Mouse (Mus musculus) leukemia stem cell, adult 10-12 weeks (primary cell): Measurements from ENCODE around the gene Rnf115. TPM values are rescaled to one million over a fixed set of nuclear protein-coding genes. Genes with fewer than 3 reads are reported as not detected.

Experiments used
- polyA plus RNA-seq: library from polyadenylated mRNA; stranded (reverse); fragments of >175 nt; gene quantifications from 2 replicates; pipeline ENCODE4 v1.2.3, GENCODE M21; 2012; ENCODE audit warnings: low replicate concordance

Rnf115 gene
- polyA plus RNA-seq = 18.2 and 18.6 TPM in 2 replicates

GRCm38 (mm10) chr3:96727343-96727827 lies at the start of gene Rnf115, which contains the start of gene Polr3c:
Gene Rnf115, plus strand, starts transcription at chr3:96727664.
Gene Polr3c, minus strand, starts transcription at chr3:96727628.

GRCm38 (mm10) chr3:96696198-96696765 lies 31.2 kb upstream of the Rnf115 start, which contains the start of gene Pias3:
Gene Pias3, plus strand, starts transcription at chr3:96696384.

DNA sequence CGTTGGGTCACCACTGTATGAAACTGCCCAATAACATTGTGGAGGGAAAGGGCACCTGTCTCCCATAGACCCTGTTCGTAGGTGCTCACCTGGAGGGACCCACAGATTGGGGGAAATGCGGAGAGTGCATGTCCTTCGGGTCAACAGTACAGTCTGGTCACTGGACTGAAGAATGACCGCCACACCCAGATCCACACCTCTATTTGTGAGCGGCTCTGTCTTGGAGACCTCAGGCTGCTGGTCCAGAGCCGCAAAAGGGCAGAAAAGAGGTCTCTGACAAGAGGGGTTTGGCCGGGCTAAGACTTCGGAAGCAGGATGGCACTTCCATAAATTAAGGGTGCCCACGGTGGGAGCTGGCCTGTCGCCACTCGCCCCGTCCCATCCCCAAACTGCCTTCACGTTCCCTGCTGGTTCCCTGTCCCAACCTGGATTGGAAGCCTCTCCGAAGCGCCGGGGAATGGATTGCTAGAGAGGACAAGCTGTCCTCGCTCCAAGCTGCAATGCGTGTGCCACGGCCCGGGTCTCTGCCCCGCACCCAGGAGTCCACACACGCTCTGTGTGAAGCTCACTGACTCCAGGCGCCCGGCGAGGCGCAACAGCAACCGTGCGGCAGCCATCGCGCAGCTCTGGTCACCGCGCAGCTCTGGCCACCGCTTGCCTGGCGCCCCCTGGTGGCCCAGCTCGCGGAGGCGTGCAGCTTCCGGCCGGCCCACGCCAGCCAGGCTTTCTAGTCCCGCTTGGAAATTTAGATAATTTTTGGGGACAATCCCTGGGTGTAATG lies 19.4 kb upstream of the Rnf115 start, which contains the start of gene Nudt17:
Gene Nudt17 (minus strand): TSS at position 660 of the 781 bp plus-strand sequence.

DNA sequence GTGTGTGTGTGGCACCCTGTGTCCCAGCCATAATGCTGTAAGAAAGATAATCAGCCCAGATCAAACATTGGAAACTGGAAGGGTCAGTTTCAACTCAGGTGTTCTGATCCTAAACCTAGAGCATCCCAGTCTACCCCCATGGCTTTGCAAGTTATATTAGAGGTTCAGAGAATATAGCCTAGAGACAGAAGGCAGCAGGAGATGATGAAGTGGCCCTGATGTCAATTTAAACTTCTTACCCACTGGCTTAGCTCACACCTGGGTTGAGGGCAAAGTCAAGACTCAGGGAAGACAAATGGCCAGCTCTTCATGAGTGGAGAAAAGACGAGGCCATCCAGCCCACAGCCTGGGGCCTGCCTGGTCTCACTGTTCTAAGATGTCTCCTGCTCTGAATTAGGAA lies 101.5 kb downstream of the Rnf115 start, which contains the start of the genes Pdzk1 and Cd160:
Gene Pdzk1 (plus strand): TSS at position 301 of the 400 bp plus-strand sequence.
Gene Cd160 (minus strand): TSS at position 368 of the 400 bp plus-strand sequence.

Other genes starting within 250 kb of the Rnf115 start
- 0.55 and 0.85 TPM in 2 replicates for gene Hfe2, start 202.5 kb upstream of the Rnf115 start, polyA plus RNA-seq
- 2.1 and 8.1 TPM in 2 replicates for gene Txnip, start 169.7 kb upstream of the Rnf115 start, polyA plus RNA-seq
- not detected in 2 replicates for gene Gm16253, start 150.7 kb upstream of the Rnf115 start, polyA plus RNA-seq
- gene Polr3gl, start 133.5 kb upstream of the Rnf115 start, polyA plus RNA-seq = 9.2 and 13.8 TPM in 2 replicates
- 0.19 and 0.30 TPM in 2 replicates for gene Ankrd34a, start 131.0 kb upstream of the Rnf115 start, polyA plus RNA-seq
- gene Lix1l, start 126.5 kb upstream of the Rnf115 start, polyA plus RNA-seq = 0.26 and 0.30 TPM in 2 replicates
- 13.0 and 66.3 TPM in 2 replicates for gene Rbm8a, start 97.7 kb upstream of the Rnf115 start, polyA plus RNA-seq
- 2.5 and 5.2 TPM in 2 replicates for gene Pex11b, start 92.3 kb upstream of the Rnf115 start, polyA plus RNA-seq
- 0.06 TPM in 1 of 2 replicates, not detected in the other for gene Gm42957, start 92.2 kb upstream of the Rnf115 start, polyA plus RNA-seq
- gene Itga10, start 82.1 kb upstream of the Rnf115 start, polyA plus RNA-seq = 0.03 and 0.09 TPM in 2 replicates
- gene Ankrd35, start 57.5 kb upstream of the Rnf115 start, polyA plus RNA-seq = 0.12 and 0.19 TPM in 2 replicates
- 12.3 and 23.7 TPM in 2 replicates for gene Pias3, start 31.3 kb upstream of the Rnf115 start, polyA plus RNA-seq
- gene Nudt17, start 19.1 kb upstream of the Rnf115 start, polyA plus RNA-seq = 0.36 and 0.42 TPM in 2 replicates
- 3.9 and 4.2 TPM in 2 replicates for gene Polr3c, start within 50 bp of the Rnf115 start, polyA plus RNA-seq
- gene Pdzk1, start 101.6 kb downstream of the Rnf115 start, polyA plus RNA-seq = not detected in 2 replicates
- 2.4 and 2.6 TPM in 2 replicates for gene Cd160, start 101.7 kb downstream of the Rnf115 start, polyA plus RNA-seq
- gene Gja5, start 177.0 kb downstream of the Rnf115 start, polyA plus RNA-seq = 0.26 TPM in 1 of 2 replicates, not detected in the other
- gene Gpr89, start 177.7 kb downstream of the Rnf115 start, polyA plus RNA-seq = 0.93 and 4.1 TPM in 2 replicates
- gene Gja8, start 198.4 kb downstream of the Rnf115 start, polyA plus RNA-seq = not detected in 2 replicates